Mouse (Mus musculus): ENCODE measurements around the gene Ccs. TPM values are rescaled to one million over a fixed set of nuclear protein-coding genes. Genes with fewer than 3 reads are reported as not detected.

Gene Ccs
- polyA plus RNA-seq, 1 experiment from 2014 or later = 36.5 TPM

DNA sequence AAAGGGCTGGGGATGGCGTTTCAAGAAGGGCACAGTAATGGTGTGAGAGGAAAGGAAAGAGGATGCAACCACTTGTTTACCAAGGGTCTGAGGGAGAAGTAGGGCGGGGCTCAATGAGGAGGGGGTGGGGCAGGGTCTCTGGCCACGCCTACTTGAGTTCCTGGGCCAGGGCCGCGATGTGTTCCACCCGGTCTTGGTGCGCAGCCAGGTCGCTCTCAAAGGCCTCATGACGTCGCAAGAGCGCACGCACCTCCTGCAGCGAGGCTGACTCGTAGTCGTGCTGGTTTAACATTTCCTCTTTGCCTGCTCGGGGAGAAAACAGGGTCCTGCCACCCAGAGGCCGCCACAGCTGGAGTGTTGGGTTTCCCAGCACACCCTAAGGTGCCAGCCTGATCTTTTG, 26.0 kb upstream of the Ccs start:
- H3K36me3 ChIP-seq (ENCODE audit: control insufficient read depth, insufficient read depth, low read length) = peaks cover 14% of the 10 kb centered on the region
- no peak overlapping the region for H3K9ac ChIP-seq (replicated peaks; ENCODE audit: low read length)
- no peaks in the 10 kb centered on the region for H3K9me3 ChIP-seq (ENCODE audit: control insufficient read depth, low read length)
- H3K4me1 ChIP-seq (ENCODE audit: control insufficient read depth, insufficient read depth, low read length) = no peaks in the 10 kb centered on the region
- H3K27ac ChIP-seq (replicated peaks; ENCODE audit: low read depth, low read length) = no peak overlapping the region
- no peak for ATAC-seq (ENCODE audit: low FRiP score, low TSS enrichment)
- 0 out of 2 replicates have a peak overlapping the region, but pooled peaks have one; percentile 15 for H3K4me2 ChIP-seq (ENCODE audit: low read length)
- DNase-seq = peak; percentile 27
- H3K4me3 ChIP-seq (replicated peaks; ENCODE audit: low read depth, low read length) = no peak overlapping the region
- no peaks in the 10 kb centered on the region for H3K27me3 ChIP-seq (ENCODE audit: control insufficient read depth, insufficient read depth, low read length)
- 9% methylated on average over 17 of the region's 17 CpGs for WGBS

DNA sequence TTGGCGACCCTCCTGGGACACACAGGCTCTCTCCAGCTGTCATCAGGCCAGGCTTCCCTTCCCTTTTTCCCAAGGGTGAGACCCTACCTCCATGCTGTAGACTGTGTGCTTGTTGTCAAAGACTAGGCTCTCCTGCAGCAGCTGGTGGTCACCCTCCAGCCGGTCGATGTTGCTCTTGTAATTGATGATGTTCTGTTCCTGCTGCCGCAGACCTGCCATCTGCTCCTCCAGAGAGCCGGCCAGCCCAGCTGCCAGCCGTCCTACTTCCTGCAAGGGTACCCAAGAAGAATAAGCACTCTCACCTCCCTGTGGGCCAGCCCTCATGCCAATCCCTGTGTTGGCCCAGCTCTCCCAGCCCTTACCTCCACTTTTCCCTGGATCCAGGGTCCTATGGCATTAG, 23.9 kb upstream of the Ccs start:
- Histone ChIP-seq H3K4me1 (ENCODE audit: control insufficient read depth, insufficient read depth, low read length) (no peaks in the 10 kb centered on the region), H3K36me3 (ENCODE audit: control insufficient read depth, insufficient read depth, low read length) (peaks cover 28% of the 10 kb centered on the region), H3K4me2 (ENCODE audit: low read length) (no peak overlapping the region), H3K27ac (replicated peaks; ENCODE audit: low read depth, low read length) (no peak overlapping the region), H3K9ac (replicated peaks; ENCODE audit: low read length) (no peak overlapping the region), H3K9me3 (ENCODE audit: control insufficient read depth, low read length) (no peaks in the 10 kb centered on the region), H3K4me3 (replicated peaks; ENCODE audit: low read depth, low read length) (no peak overlapping the region), H3K27me3 (ENCODE audit: control insufficient read depth, insufficient read depth, low read length) (no peaks in the 10 kb centered on the region)
- DNase-seq (no peak), ATAC-seq (ENCODE audit: low FRiP score, low TSS enrichment) (no peak)
- WGBS = 78% methylated on average over 6 of the region's 6 CpGs

- Histone ChIP-seq H3K27me3 (ENCODE audit: control insufficient read depth, insufficient read depth, low read length) (no peaks in the 10 kb centered on the region), H3K9me3 (ENCODE audit: control insufficient read depth, low read length) (no peaks in the 10 kb centered on the region), H3K36me3 (ENCODE audit: control insufficient read depth, insufficient read depth, low read length) (peaks cover 28% of the 10 kb centered on the region), H3K4me1 (ENCODE audit: control insufficient read depth, insufficient read depth, low read length) (peaks cover 15% of the 10 kb centered on the region), H3K4me3 (replicated peaks; ENCODE audit: low read depth, low read length) (no peak overlapping the region), H3K27ac (replicated peaks; ENCODE audit: low read depth, low read length) (no peak overlapping the region), H3K4me2 (ENCODE audit: low read length) (no peak overlapping the region), H3K9ac (replicated peaks; ENCODE audit: low read length) (no peak overlapping the region)
- no peak for ATAC-seq (ENCODE audit: low FRiP score, low TSS enrichment)
- WGBS = 75% methylated on average over 6 of the region's 6 CpGs
- DNase-seq = no peak
These were observed 19.9 kb upstream of the Ccs start for GRCm38 (mm10) chr19:4859081-4859480.

GRCm38 (mm10) chr19:4855951-4856350, 16.8 kb upstream of the Ccs start:
- Histone ChIP-seq H3K9ac (replicated peaks; ENCODE audit: low read length) (peak overlapping the region; percentile 77; the same call in 1 of the 2 replicates), H3K4me3 (replicated peaks; ENCODE audit: low read depth, low read length) (peak overlapping the region; percentile 67)

DNA sequence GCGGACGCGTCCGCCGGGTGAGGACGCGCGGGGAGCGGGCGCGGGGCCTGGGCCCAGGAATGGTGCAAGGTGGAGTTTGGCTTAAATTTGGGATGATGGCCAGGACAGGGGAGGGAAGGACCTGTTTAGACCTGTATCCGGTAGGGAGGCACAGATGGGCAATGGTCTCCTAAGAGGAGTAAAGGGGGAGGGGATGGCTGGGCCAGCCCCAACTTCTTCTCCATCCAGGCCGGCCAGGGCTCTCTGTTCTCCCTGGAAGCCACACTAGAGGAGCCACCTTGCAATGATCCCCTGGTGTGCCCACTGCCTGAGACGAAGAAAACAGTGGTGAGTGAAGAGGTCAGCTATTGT, 16.3 kb upstream of the Ccs start:
- no peaks in the 10 kb centered on the region for H3K9me3 ChIP-seq (ENCODE audit: control insufficient read depth, low read length)
- 0% methylated on average over 14 of the region's 14 CpGs for WGBS
- no peaks in the 10 kb centered on the region for H3K27me3 ChIP-seq (ENCODE audit: control insufficient read depth, insufficient read depth, low read length)
- ATAC-seq (ENCODE audit: low FRiP score, low TSS enrichment) (peak; percentile 24; the same call in 1 of the 2 replicates), DNase-seq (no peak)
- peak overlapping the region; percentile 67 for H3K4me3 ChIP-seq (replicated peaks; ENCODE audit: low read depth, low read length)
- peak overlapping the region; percentile 96 for H3K4me2 ChIP-seq (ENCODE audit: low read length)
- peaks cover 15% of the 10 kb centered on the region for H3K4me1 ChIP-seq (ENCODE audit: control insufficient read depth, insufficient read depth, low read length)
- H3K36me3 ChIP-seq (ENCODE audit: control insufficient read depth, insufficient read depth, low read length) = peaks cover 17% of the 10 kb centered on the region
- peak overlapping the region; percentile 64 for H3K27ac ChIP-seq (replicated peaks; ENCODE audit: low read depth, low read length)
- peak overlapping the region; percentile 77 for H3K9ac ChIP-seq (replicated peaks; ENCODE audit: low read length)

More at GRCm38 (mm10) chr19:4855951-4856350, 16.8 kb upstream of the Ccs start:
- Histone ChIP-seq H3K27me3 (ENCODE audit: control insufficient read depth, insufficient read depth, low read length) (no peaks in the 10 kb centered on the region), H3K4me2 (ENCODE audit: low read length) (peak overlapping the region; percentile 96), H3K27ac (replicated peaks; ENCODE audit: low read depth, low read length) (no peak overlapping the region), H3K36me3 (ENCODE audit: control insufficient read depth, insufficient read depth, low read length) (peaks cover 22% of the 10 kb centered on the region), H3K9me3 (ENCODE audit: control insufficient read depth, low read length) (no peaks in the 10 kb centered on the region), H3K4me1 (ENCODE audit: control insufficient read depth, insufficient read depth, low read length) (peaks cover 15% of the 10 kb centered on the region)
- DNase-seq (no peak), ATAC-seq (ENCODE audit: low FRiP score, low TSS enrichment) (no peak)
- 46% methylated on average over 4 of the region's 4 CpGs for WGBS

- DNase-seq = peak; percentile 93
- peak; percentile 87 for ATAC-seq (ENCODE audit: low FRiP score, low TSS enrichment)
- Histone ChIP-seq H3K27me3 (ENCODE audit: control insufficient read depth, insufficient read depth, low read length) (no peaks in the 10 kb centered on the region), H3K4me1 (ENCODE audit: control insufficient read depth, insufficient read depth, low read length) (peaks cover 15% of the 10 kb centered on the region), H3K4me3 (replicated peaks; ENCODE audit: low read depth, low read length) (peak within 1 kb of the TSS; percentile 67), H3K36me3 (ENCODE audit: control insufficient read depth, insufficient read depth, low read length) (peaks cover 11% of the 10 kb centered on the region), H3K9me3 (ENCODE audit: control insufficient read depth, low read length) (no peaks in the 10 kb centered on the region), H3K27ac (replicated peaks; ENCODE audit: low read depth, low read length) (peak within 1 kb of the TSS; percentile 64), H3K9ac (replicated peaks; ENCODE audit: low read length) (peak within 1 kb of the TSS; percentile 77), H3K4me2 (ENCODE audit: low read length) (peak within 1 kb of the TSS; percentile 96)
- WGBS = 3% methylated on average over 45 of the region's 45 CpGs
These were observed 15.7 kb upstream of the Ccs start, which contains the start of gene Ctsf for GRCm38 (mm10) chr19:4854552-4855469. Ctsf (plus strand) TSS chr19:4855130.

- no peak overlapping the region for H3K4me3 ChIP-seq (replicated peaks; ENCODE audit: low read depth, low read length)
- no peak for DNase-seq
- H3K27me3 ChIP-seq (ENCODE audit: control insufficient read depth, insufficient read depth, low read length) = no peaks in the 10 kb centered on the region
- ATAC-seq (ENCODE audit: low FRiP score, low TSS enrichment) = no peak
- no peak overlapping the region for H3K9ac ChIP-seq (replicated peaks; ENCODE audit: low read length)
- H3K36me3 ChIP-seq (ENCODE audit: control insufficient read depth, insufficient read depth, low read length) = no peaks in the 10 kb centered on the region
- H3K4me1 ChIP-seq (ENCODE audit: control insufficient read depth, insufficient read depth, low read length) = 0 out of 2 replicates have a peak, but pooled peaks cover 6% of the 10 kb centered on the region
- H3K9me3 ChIP-seq (ENCODE audit: control insufficient read depth, low read length) = no peaks in the 10 kb centered on the region
- H3K4me2 ChIP-seq (ENCODE audit: low read length) = no peak overlapping the region
- H3K27ac ChIP-seq (replicated peaks; ENCODE audit: low read depth, low read length) = no peak overlapping the region
- WGBS = 22% methylated on average over 5 of the region's 5 CpGs
These were observed 11.1 kb upstream of the Ccs start for GRCm38 (mm10) chr19:4850281-4850680.

GRCm38 (mm10) chr19:4849800-4850199, 10.7 kb upstream of the Ccs start:
- no peak overlapping the region for H3K9ac ChIP-seq (replicated peaks; ENCODE audit: low read length)
- no peak overlapping the region for H3K27ac ChIP-seq (replicated peaks; ENCODE audit: low read depth, low read length)
- no peaks in the 10 kb centered on the region for H3K27me3 ChIP-seq (ENCODE audit: control insufficient read depth, insufficient read depth, low read length)
- no peaks in the 10 kb centered on the region for H3K9me3 ChIP-seq (ENCODE audit: control insufficient read depth, low read length)
- ATAC-seq (ENCODE audit: low FRiP score, low TSS enrichment) = no peak
- no peak for DNase-seq
- no peaks in the 10 kb centered on the region for H3K36me3 ChIP-seq (ENCODE audit: control insufficient read depth, insufficient read depth, low read length)
- H3K4me2 ChIP-seq (ENCODE audit: low read length) = no peak overlapping the region
- WGBS = 58% methylated on average over 4 of the region's 4 CpGs
- H3K4me3 ChIP-seq (replicated peaks; ENCODE audit: low read depth, low read length) = no peak overlapping the region
- 0 out of 2 replicates have a peak, but pooled peaks cover 5% of the 10 kb centered on the region for H3K4me1 ChIP-seq (ENCODE audit: control insufficient read depth, insufficient read depth, low read length)

- Histone ChIP-seq H3K4me2 (ENCODE audit: low read length) (no peak overlapping the region), H3K36me3 (ENCODE audit: control insufficient read depth, insufficient read depth, low read length) (no peaks in the 10 kb centered on the region), H3K4me1 (ENCODE audit: control insufficient read depth, insufficient read depth, low read length) (no peaks in the 10 kb centered on the region), H3K9ac (replicated peaks; ENCODE audit: low read length) (no peak overlapping the region), H3K4me3 (replicated peaks; ENCODE audit: low read depth, low read length) (no peak overlapping the region), H3K27me3 (ENCODE audit: control insufficient read depth, insufficient read depth, low read length) (no peaks in the 10 kb centered on the region), H3K27ac (replicated peaks; ENCODE audit: low read depth, low read length) (no peak overlapping the region), H3K9me3 (ENCODE audit: control insufficient read depth, low read length) (no peaks in the 10 kb centered on the region)
- ATAC-seq (ENCODE audit: low FRiP score, low TSS enrichment) (no peak), DNase-seq (peak; percentile 47)
- 42% methylated on average over 7 of the region's 7 CpGs for WGBS
These were observed 8.4 kb upstream of the Ccs start for GRCm38 (mm10) chr19:4847490-4847889.
